Mouse (Mus musculus) right cerebral cortex, adult 18-20 months (tissue): ENCODE results near the gene Sh2d1b2.
A peak's percentile ranks its signal among the peaks of the same experiment; 100 is the strongest.

Experiments
- DNase-seq: peaks from one replicate; pipeline ENCODE4 v3.0.0; 2022; ENCODE audit warnings: mixed read lengths

Gene Sh2d1b2

DNA sequence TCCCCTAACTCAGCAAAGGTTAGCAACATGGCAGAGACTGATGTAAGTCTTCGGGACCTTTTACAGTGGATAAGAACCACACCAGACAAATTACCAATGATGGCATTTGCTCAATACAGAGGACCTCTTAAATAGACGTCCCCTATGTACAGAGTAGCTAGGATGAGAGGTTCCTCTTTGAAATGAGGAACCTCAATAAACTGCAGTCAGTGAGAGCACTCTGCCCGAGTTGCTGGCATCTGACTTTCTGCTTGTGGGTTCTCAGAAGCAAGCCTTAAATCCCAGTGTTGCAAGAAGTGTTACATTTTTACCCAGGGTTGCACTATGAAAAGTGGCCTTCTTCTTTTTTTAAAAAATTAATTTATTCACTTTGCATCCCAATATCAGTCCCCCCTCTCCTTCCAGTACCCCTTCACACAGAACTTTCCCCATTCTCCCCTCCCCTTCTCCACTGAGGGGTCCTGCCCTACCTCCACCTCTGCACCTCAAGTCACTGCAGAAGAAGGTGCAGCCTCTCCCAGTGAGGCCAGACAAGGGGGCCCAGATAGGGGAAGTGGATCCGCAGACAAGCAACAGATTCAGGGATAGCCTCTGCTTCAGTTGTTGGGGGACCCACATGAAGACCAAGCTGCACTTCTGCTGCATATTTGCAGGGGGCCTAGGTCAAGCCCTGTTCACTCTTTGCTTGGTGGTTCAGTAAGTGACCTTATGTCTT lies 50.0 kb downstream of the Sh2d1b2 start:
- DNase-seq: no peak

- DNase-seq: peak; percentile 65
These were observed 59.8 kb downstream of the Sh2d1b2 start for GRCm38 (mm10) chr1:170292239-170292951.

- DNase-seq: no peak
These were observed 60.7 kb downstream of the Sh2d1b2 start for GRCm38 (mm10) chr1:170293257-170293656.

DNA sequence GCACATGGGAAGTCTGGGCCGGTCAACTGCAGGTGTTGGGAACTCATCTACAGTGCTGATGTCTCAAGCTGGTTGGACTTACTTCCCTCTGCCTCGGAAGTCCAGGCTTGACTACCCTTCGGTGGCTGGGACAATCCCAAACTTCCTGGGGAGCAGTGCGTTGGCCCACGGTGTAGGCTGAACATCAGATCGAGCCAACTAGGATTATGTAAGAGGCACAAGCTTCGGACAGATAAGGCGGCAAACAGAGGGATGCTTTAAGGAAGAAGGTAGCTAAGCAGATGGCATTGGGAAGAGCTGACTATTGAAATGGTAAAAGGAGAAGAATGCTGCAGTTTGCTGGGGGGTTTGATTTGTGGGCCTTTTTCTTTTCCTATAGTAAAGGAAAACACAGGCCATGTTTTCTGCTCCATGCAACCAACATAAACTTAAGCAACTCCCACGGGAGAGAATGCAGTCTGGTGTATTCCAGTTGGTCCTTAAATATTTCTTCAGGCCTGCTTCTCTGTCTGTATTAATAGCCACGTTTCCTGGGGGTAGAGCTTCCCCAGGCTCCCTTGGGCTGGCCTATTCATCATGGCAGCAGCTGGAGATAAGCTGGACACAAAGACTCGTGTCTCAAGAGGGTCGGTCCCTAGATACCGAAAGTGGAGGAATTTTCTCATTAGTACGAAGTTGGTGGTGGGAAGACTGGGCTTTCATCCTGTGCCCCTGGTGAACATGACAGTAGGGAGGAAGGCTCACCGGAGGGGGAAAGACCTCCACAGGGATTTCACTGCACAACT lies 62.4 kb downstream of the Sh2d1b2 start:
- peak; percentile 54 for DNase-seq

DNA sequence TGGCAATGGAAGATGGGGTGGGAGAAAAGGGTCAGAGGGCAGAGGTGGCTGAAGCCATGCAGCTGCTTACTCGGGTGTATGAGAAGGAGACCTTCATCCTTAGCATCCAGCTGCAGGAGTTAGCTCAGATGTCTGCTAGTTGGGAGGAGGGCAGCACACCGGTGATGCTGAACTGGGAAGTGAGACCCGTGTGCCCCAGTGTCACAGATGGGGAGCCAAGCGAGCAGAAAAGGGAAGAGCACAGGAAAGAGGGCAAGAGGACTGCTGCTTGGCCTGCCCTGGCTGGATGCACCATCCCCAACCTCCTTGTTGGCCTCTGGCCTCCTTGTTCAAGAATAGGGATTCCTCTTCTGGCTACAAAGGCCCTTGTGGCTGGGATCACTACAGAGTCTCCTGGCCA lies 66.9 kb downstream of the Sh2d1b2 start:
- DNase-seq: no peak

GRCm38 (mm10) chr1:170301686-170302085 lies 69.1 kb downstream of the Sh2d1b2 start:
- DNase-seq: no peak

DNA sequence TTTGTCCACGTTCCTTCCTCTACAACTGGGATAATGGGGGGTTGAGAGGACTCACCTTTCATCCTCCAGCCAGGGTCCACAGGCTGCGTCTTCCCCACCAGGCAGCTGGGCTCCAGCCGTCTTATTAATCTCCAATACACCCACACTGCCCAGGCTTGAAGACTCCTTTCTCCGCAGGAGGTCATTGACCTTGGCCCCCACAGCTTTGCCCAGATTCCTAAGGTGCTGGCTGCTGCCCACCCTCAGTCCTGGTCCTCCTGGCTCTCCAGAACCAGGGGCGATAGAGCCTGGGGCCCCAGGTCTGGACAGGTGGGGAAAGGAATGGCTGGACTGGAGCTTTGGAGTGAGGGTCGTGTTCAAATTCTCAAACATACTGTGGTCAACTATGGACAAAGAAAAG lies 69.9 kb downstream of the Sh2d1b2 start:
- DNase-seq: no peak

GRCm38 (mm10) chr1:170303103-170303502 lies 70.6 kb downstream of the Sh2d1b2 start:
- DNase-seq: no peak
